Mouse (Mus musculus) midbrain, embryonic 14.5 days (tissue): ENCODE measurements around the gene Dbt. TPM values are rescaled to one million over a fixed set of nuclear protein-coding genes. Genes with fewer than 3 reads are reported as not detected.

Experiments used
- ATAC-seq: fragments of 200-750 bp; cut with Nextera tagmentation; 2 replicates; pipeline ENCODE4 v1.8.0; 2017; ENCODE audit warnings: moderate number of reproducible peaks, moderate library complexity; ENCODE audit not compliant: low FRiP score, low TSS enrichment
- DNase-seq: peaks from one replicate; pipeline ENCODE4 v3.0.0-alpha.2; 2015
- H3K27ac ChIP-seq: fragments of 300-500 bp; sonication (generic); replicated peaks from 2 replicates; pipeline ENCODE4 v1.5.1; 2014; ENCODE audit warnings: mild to moderate bottlenecking, low read depth, low read length, moderate library complexity
- H3K27me3 ChIP-seq: fragments of 300-500 bp; sonication (generic); 2 replicates; pipeline ENCODE4 v1.6.1; 2014; ENCODE audit warnings: low read length, control low read depth, mixed read lengths; ENCODE audit not compliant: control insufficient read depth, insufficient read depth
- H3K36me3 ChIP-seq: fragments of 300-500 bp; sonication (generic); 2 replicates; pipeline ENCODE4 v1.6.1; 2014; ENCODE audit warnings: low read length, control low read depth; ENCODE audit not compliant: control insufficient read depth, insufficient read depth
- H3K4me1 ChIP-seq: fragments of 300-500 bp; sonication (generic); 2 replicates; pipeline ENCODE4 v1.6.1; 2014; ENCODE audit warnings: mild to moderate bottlenecking, antibody characterized with exemption, low read length, control low read depth; ENCODE audit not compliant: control insufficient read depth, insufficient read depth
- H3K4me2 ChIP-seq: fragments of 300-500 bp; sonication (generic); 2 replicates; pipeline ENCODE4 v1.6.1; 2014; ENCODE audit warnings: mild to moderate bottlenecking, low read length, moderate library complexity
- H3K4me3 ChIP-seq: fragments of 300-500 bp; sonication (generic); replicated peaks from 2 replicates; pipeline ENCODE4 v1.5.1; 2014; ENCODE audit warnings: low read depth, low read length
- H3K9ac ChIP-seq: fragments of 300-500 bp; sonication (generic); replicated peaks from 2 replicates; pipeline ENCODE4 v1.6.1; 2014; ENCODE audit warnings: mild to moderate bottlenecking, low read length, moderate library complexity
- H3K9me3 ChIP-seq: fragments of 300-500 bp; sonication (generic); 2 replicates; pipeline ENCODE4 v1.6.1; 2016; ENCODE audit warnings: low read length, control low read depth, mixed read lengths; ENCODE audit not compliant: control insufficient read depth
- WGBS: fragments of 180-500 bp; shearing (Covaris S2); extraction: QIAGEN DNeasy Blood & Tissue Kit; methylation state at CpG from one replicate; pipeline ENCODE4 v1.1.7; 2014; 5-methylcytosine and 5-hydroxymethylcytosine counted together
- polyA plus RNA-seq: library from polyadenylated mRNA; unstranded; fragments of >200 nt; fragmentation: Nextera tagmentation; extraction: Ambion mirVana; gene quantifications from 2 replicates; pipeline ENCODE4 v1.2.1, GENCODE M21; 2014

Dbt gene
- polyA plus RNA-seq, 1 experiment from 2014 or later = 7.5 TPM

- no peak within 1 kb of the TSS for H3K27ac ChIP-seq
- DNase-seq (no peak), ATAC-seq (no peak)
- no peak within 1 kb of the TSS for H3K9ac ChIP-seq
- no peaks in the 10 kb centered on the region for H3K4me1 ChIP-seq
- no peaks in the 10 kb centered on the region for H3K27me3 ChIP-seq
- 84% methylated on average over 7 of the region's 7 CpGs for WGBS
- H3K36me3 ChIP-seq = no peaks in the 10 kb centered on the region
- no peak within 1 kb of the TSS for H3K4me2 ChIP-seq
- no peak within 1 kb of the TSS for H3K4me3 ChIP-seq
- H3K9me3 ChIP-seq = no peaks in the 10 kb centered on the region
Measured at GRCm38 (mm10) chr3:116562408-116563094, 49.7 kb downstream of the Dbt start, which contains the start of gene Lrrc39. Gene Lrrc39 (plus strand): TSS chr3:116562973.

DNA sequence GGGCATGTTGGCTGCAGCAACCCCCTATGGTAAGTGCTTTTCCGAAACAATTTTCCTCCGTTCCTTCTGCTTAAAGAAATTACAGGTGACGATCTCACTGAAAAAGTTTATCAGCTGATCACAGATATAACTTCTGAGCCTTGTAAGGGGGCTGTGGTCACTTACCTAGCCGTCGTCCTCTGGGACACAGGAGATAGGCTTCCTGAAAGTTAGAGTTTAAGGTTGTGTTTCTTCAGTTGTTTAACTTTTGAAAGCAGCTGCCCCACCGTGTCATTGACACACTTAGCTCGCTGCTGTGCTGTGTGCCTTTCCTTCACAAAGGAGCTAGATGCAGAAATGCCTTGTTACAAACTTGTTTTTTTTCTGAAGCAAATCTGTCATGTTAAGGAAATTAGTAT lies 50.2 kb downstream of the Dbt start:
- H3K9ac ChIP-seq = no peak overlapping the region
- H3K4me2 ChIP-seq = no peak overlapping the region
- no peak for DNase-seq
- no peak for ATAC-seq
- no peaks in the 10 kb centered on the region for H3K27me3 ChIP-seq
- H3K4me1 ChIP-seq = no peaks in the 10 kb centered on the region
- 89% methylated on average over 7 of the region's 7 CpGs for WGBS
- H3K36me3 ChIP-seq = no peaks in the 10 kb centered on the region
- no peaks in the 10 kb centered on the region for H3K9me3 ChIP-seq
- no peak overlapping the region for H3K4me3 ChIP-seq
- no peak overlapping the region for H3K27ac ChIP-seq

DNA sequence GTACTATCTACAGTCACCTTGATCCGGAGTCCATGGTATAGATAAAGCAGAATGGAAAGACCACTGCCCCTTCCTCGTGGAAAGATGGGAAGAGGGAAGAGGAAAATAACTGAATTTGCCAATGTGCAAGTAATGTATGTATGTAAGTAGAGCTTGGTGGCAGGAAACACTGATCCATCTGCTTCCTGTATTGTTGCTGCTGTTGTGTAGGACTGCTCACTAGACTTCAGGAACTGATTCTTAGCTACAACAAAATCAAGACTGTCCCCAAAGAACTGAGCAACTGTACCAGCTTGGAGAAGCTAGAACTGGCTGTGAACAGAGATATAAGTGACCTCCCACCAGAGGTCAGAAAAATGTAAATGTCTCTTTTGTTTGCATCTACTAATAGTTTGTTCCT lies 57.8 kb downstream of the Dbt start:
- H3K9ac ChIP-seq = no peak overlapping the region
- H3K4me2 ChIP-seq = no peak overlapping the region
- H3K36me3 ChIP-seq = no peaks in the 10 kb centered on the region
- no peak overlapping the region for H3K4me3 ChIP-seq
- no peak for DNase-seq
- H3K27ac ChIP-seq = no peak overlapping the region
- H3K9me3 ChIP-seq = no peaks in the 10 kb centered on the region
- no peaks in the 10 kb centered on the region for H3K4me1 ChIP-seq
- WGBS = 74% methylated on average over 2 of the region's 2 CpGs
- no peaks in the 10 kb centered on the region for H3K27me3 ChIP-seq
- no peak for ATAC-seq

GRCm38 (mm10) chr3:116577286-116577685 lies 64.4 kb downstream of the Dbt start:
- Histone ChIP-seq H3K36me3 (peaks cover 19% of the 10 kb centered on the region), H3K9ac (no peak overlapping the region), H3K4me1 (no peaks in the 10 kb centered on the region), H3K27ac (no peak overlapping the region), H3K4me2 (no peak overlapping the region), H3K4me3 (no peak overlapping the region), H3K9me3 (no peaks in the 10 kb centered on the region), H3K27me3 (no peaks in the 10 kb centered on the region)
- WGBS = 74% methylated on average over 3 of the region's 3 CpGs
- DNase-seq (peak; percentile 44), ATAC-seq (no peak)

DNA sequence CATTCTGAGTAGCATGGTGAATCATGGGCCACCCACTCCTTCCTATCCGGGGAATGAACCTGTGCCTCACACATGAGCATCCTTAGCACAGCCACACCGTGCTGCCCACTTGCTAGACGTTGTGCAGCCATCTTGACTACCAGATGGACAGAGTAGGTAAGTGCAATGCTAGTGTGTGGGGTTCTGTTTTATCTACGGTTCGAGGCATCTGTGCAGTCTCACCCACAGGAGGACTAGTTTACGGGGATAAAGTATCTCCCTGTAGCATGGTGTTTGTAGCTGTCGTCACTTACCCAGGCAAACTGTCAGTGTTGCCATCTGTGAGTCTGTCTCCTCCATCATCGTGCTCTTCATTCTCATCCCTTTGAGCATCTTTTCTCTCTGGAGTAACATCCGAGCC lies 69.3 kb downstream of the Dbt start:
- 98% methylated on average over 9 of the region's 9 CpGs for WGBS
- H3K9me3 ChIP-seq = no peaks in the 10 kb centered on the region
- no peak overlapping the region for H3K4me2 ChIP-seq
- no peak overlapping the region for H3K9ac ChIP-seq
- ATAC-seq = no peak
- DNase-seq = no peak
- H3K4me3 ChIP-seq = no peak overlapping the region
- no peaks in the 10 kb centered on the region for H3K4me1 ChIP-seq
- H3K27ac ChIP-seq = no peak overlapping the region
- H3K27me3 ChIP-seq = no peaks in the 10 kb centered on the region
- H3K36me3 ChIP-seq = peaks cover 65% of the 10 kb centered on the region

DNA sequence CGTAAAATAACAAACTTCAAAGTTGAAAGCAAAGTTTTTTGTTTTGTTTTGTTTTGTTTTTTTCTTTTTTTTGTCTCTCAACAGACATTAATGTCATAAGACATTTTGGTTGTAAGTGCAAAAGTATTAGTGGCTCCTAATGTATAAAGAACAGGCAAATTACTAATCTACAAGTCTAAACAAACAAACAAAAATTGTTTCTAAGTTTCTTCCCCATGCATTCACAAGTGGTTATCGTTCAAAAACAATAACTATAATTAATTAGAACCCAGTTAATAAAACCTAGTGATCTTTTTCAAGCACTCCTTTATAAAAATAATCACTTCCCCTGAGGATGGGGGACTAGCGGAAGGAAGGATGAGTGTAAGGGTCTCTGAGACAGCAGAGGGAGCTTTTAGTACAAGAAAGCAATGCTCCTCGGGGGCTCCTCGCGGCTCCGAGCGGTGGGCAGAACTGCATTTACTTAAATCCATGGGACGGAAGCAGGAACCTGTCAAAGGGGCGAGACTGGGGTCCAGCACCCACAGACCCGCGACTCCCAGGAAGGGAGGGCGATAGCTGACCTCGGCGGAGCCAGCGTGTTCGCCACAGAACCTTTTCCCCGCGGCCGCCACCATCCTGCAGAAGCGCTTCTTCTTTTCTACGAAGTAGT lies 81.3 kb downstream of the Dbt start:
- H3K4me3 ChIP-seq = peak overlapping the region; percentile 86
- no peaks in the 10 kb centered on the region for H3K27me3 ChIP-seq
- DNase-seq = peak; percentile 76

GRCm38 (mm10) chr3:116594728-116595602 lies 82.1 kb downstream of the Dbt start, which contains the start of gene Sass6:
Gene Sass6 (plus strand): TSS chr3:116594982.
- H3K27ac ChIP-seq = peak within 1 kb of the TSS; percentile 81
- H3K4me3 ChIP-seq = peak within 1 kb of the TSS; percentile 86
- no peaks in the 10 kb centered on the region for H3K9me3 ChIP-seq
- peak within 1 kb of the TSS; percentile 61 for H3K9ac ChIP-seq
- H3K36me3 ChIP-seq = peaks cover 20% of the 10 kb centered on the region
- peaks cover 13% of the 10 kb centered on the region for H3K4me1 ChIP-seq
- ATAC-seq (peak; percentile 97), DNase-seq (peak; percentile 99)
- WGBS = 0% methylated on average over 65 of the region's 65 CpGs
- no peaks in the 10 kb centered on the region for H3K27me3 ChIP-seq
- peak within 1 kb of the TSS; percentile 87 for H3K4me2 ChIP-seq

More for the DNA sequence above, 81.3 kb downstream of the Dbt start:
- Histone ChIP-seq H3K36me3 (peaks cover 27% of the 10 kb centered on the region), H3K4me2 (peak overlapping the region; percentile 52), H3K9ac (peak overlapping the region; percentile 61), H3K4me1 (peaks cover 13% of the 10 kb centered on the region), H3K27ac (peak overlapping the region; percentile 81), H3K9me3 (no peaks in the 10 kb centered on the region)
- peak; percentile 70 for ATAC-seq
- 2% methylated on average over 22 of the region's 22 CpGs for WGBS

GRCm38 (mm10) chr3:116595603-116595991 lies 82.7 kb downstream of the Dbt start:
- Histone ChIP-seq H3K27me3 (no peaks in the 10 kb centered on the region), H3K4me3 (peak overlapping the region; percentile 86), H3K9me3 (no peaks in the 10 kb centered on the region), H3K9ac (peak overlapping the region; percentile 61), H3K4me1 (peaks cover 13% of the 10 kb centered on the region), H3K36me3 (peaks cover 13% of the 10 kb centered on the region), H3K27ac (no peak overlapping the region), H3K4me2 (peak overlapping the region; percentile 87)
- no peak for ATAC-seq
- WGBS = 12% methylated on average over 10 of the region's 10 CpGs
- peak; percentile 20 for DNase-seq
